Mouse (Mus musculus): ENCODE measurements around the gene Tcea2. TPM values are rescaled to one million over a fixed set of nuclear protein-coding genes. Genes with fewer than 3 reads are reported as not detected.
A peak's percentile ranks its signal among the peaks of the same experiment; 100 is the strongest.

Tcea2 gene
- polyA plus RNA-seq, 1 experiment from 2014 or later = 30.0 TPM

DNA sequence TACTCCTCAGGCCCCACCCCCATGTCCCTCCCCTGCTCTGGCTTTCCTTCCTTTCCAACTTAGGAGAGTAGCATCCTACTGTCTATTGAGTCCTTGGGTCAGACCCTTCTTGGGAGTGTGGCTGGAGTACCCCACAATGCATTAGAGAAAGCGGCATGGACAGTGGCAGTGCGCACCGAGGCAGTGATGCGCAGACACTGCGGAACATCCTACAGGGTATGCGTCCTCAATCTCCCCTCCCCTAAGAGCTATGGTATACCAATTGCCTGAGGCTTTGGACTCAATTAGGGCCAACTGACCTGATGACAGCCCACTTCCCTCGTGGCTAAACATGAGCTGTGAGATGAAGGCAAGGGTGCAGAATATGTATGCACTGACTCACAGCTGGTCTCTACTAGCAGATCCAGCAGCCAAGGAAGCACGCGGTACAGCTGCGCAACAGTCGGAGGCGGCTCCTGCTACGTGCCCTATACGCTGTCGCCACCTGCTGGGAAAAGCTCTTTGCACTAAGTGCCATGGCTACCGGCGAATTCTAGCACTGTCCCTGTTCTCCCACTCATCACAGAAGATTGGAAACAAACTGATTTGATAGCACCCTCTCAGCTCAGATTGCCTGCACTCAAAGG, 21.1 kb upstream of the Tcea2 start:
- peaks cover 37% of the 10 kb centered on the region for H3K36me3 ChIP-seq
- no peak overlapping the region for H3K4me3 ChIP-seq
- no peaks in the 10 kb centered on the region for H3K27me3 ChIP-seq (replicated peaks)
- 35% methylated on average over 17 of the region's 17 CpGs for WGBS
- peak; percentile 54 for ATAC-seq (ENCODE audit: low FRiP score, low read depth)
- no peaks in the 10 kb centered on the region for H3K9me3 ChIP-seq
- no peak overlapping the region for H3K27ac ChIP-seq
- H3K4me1 ChIP-seq = no peaks in the 10 kb centered on the region; the same call in 1 of the 2 replicates
- H3K9ac ChIP-seq = no peak overlapping the region
- H3K4me2 ChIP-seq (replicated peaks) = no peak overlapping the region

DNA sequence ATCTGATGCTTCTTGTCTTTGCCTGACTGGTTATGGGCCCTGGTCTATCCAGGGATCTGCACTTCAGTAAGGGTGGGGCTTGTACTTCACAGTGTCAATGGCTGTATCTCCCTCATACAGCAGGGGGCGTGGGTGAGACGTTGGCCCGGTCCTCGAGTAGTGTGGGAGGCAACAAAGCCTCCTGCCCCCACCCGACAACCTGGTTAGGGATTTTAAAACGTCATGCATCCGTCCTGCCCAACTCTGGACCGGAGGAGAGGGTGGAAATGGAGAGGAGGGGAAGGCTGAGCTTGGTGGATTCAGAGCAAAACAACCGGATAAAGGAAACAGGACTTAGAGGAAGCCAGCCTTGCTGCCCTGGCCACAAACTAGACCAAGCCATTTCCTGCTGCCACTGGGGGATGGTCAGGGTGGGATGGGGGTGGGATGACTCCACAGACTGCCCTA, 20.5 kb upstream of the Tcea2 start:
- WGBS = 12% methylated on average over 9 of the region's 9 CpGs
- Histone ChIP-seq H3K36me3 (peaks cover 34% of the 10 kb centered on the region), H3K4me2 (replicated peaks) (no peak overlapping the region), H3K9ac (no peak overlapping the region), H3K27me3 (replicated peaks) (no peaks in the 10 kb centered on the region), H3K4me3 (no peak overlapping the region), H3K27ac (no peak overlapping the region), H3K4me1 (no peaks in the 10 kb centered on the region; the same call in 1 of the 2 replicates), H3K9me3 (no peaks in the 10 kb centered on the region)
- ATAC-seq (ENCODE audit: low FRiP score, low read depth) = peak; percentile 85

DNA sequence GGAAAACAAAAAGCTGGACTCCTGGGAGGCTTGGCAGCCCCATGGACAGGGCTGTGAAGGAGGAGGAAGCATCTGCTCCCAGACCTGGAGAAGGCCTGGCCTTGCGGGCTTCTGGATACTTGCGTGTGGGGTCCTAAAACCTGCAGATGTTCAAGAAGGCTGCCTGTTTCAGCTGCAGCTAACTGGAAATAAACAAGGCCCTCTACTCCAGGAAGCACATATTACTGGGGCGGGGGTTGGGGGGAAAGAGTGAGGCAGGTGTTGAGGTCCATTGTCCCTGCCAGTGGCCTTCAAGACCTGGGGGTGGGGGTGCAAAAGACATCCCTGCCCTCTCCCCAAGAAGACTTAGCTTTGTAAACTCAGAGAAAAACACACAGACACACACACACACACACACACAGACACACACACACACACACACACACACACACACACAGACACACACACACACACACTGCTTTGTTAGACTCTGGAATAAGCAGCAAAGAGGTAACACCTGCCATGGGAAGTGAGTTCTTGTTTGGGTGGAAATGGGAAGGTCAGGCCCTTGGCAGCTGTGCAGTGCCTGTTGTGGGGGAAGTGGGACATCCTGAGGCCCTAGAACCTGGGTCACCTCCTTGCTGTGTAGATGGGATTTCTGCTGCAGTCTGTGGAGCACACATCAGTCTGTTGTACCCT, 17.4 kb upstream of the Tcea2 start:
- H3K4me3 ChIP-seq = no peak overlapping the region
- ATAC-seq (ENCODE audit: low FRiP score, low read depth) = no peak
- no peaks in the 10 kb centered on the region; the same call in 1 of the 2 replicates for H3K4me1 ChIP-seq
- no peak overlapping the region for H3K4me2 ChIP-seq (replicated peaks)
- WGBS = 87% methylated on average over 3 of the region's 3 CpGs
- no peak overlapping the region for H3K9ac ChIP-seq
- H3K27ac ChIP-seq = no peak overlapping the region
- H3K27me3 ChIP-seq (replicated peaks) = peaks cover 2% of the 10 kb centered on the region; the same call in 1 of the 2 replicates
- H3K36me3 ChIP-seq = 0 out of 2 replicates have a peak, but pooled peaks cover 5% of the 10 kb centered on the region
- no peaks in the 10 kb centered on the region for H3K9me3 ChIP-seq

DNA sequence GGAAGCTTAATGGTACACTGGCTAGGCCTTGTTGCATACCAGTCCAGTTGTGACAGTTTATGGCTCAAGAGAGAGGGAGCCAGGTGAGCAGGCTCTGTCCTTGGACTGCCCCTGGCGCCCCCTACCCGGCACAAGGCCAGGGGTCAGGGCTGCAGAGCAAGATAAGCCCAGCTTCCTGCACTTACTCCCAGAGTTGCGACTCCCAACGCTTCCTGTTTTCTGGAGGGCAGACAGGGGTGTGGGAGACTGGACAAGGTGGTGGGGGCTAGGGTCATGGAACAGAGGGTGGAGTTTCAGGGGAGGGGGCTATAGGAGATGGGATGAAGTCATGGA, 16.8 kb upstream of the Tcea2 start:
- Histone ChIP-seq H3K4me2 (replicated peaks) (no peak overlapping the region), H3K4me3 (no peak overlapping the region), H3K27ac (no peak overlapping the region), H3K9me3 (no peaks in the 10 kb centered on the region), H3K9ac (no peak overlapping the region), H3K36me3 (0 out of 2 replicates have a peak, but pooled peaks cover under 1% of the 10 kb centered on the region), H3K27me3 (replicated peaks) (peaks cover 6% of the 10 kb centered on the region; the same call in 1 of the 2 replicates), H3K4me1 (no peaks in the 10 kb centered on the region; the same call in 1 of the 2 replicates)
- WGBS = 34% methylated on average over 4 of the region's 4 CpGs
- ATAC-seq (ENCODE audit: low FRiP score, low read depth) = no peak

DNA sequence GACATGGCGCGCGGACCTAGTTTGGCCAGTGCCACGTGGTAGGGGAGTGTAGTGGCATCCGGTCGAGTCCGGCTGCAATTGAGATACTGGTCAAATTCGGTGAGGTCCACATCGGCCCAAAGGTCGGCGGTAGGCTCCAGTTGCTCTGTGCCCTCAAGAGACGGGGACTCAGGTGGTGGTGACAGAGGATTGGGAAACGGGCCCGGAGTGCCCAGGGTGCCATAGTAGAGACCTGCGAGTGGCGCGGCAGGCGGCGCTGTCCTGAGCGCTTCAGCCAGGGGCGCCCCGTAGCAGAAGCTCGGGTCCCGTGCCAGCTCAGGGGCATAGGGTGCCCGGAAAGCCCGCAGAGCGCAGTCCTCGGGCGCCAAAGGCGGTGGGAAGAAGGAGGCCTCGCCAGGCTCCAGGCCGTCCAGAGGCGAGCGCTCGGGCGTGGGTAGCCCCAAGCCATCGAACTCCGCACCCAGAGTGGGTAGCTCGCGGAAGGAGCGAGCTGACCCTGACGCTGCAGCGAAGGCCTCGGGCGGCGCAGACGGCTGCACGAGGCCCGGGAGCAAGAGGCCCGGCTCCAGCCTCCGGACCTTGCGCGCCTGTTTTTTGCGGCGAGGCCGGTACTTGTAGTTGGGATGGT, 9.7 kb upstream of the Tcea2 start:
- H3K9ac ChIP-seq = peak overlapping the region; percentile 34; the same call in 1 of the 2 replicates
- no peaks in the 10 kb centered on the region for H3K36me3 ChIP-seq
- no peaks in the 10 kb centered on the region for H3K9me3 ChIP-seq
- H3K27me3 ChIP-seq (replicated peaks) = peaks cover 65% of the 10 kb centered on the region
- peak overlapping the region; percentile 25 for H3K4me3 ChIP-seq
- H3K4me2 ChIP-seq (replicated peaks) = peak overlapping the region; percentile 63
- H3K4me1 ChIP-seq = peaks cover 25% of the 10 kb centered on the region
- H3K27ac ChIP-seq = no peak overlapping the region
- WGBS = 3% methylated on average over 56 of the region's 56 CpGs
- ATAC-seq (ENCODE audit: low FRiP score, low read depth) = no peak

DNA sequence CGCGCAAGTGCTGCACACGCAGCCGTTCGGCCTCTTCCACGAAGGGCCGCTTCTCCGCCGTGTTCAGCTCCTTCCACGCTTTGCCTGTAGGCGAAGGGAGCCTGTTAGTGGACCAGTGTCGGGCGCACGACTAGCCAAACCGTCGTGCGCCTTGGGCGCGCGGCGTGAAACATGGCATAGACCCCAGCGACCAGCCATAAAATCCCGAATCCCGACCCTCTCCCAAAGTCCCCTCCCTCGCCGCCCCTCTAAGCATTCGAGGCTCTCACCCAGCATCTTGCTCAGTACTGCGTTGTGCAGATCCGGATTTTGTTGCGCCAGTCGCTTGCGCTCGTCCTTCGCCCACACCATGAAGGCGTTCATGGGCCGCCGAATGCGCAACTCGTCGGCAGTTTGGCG, 9.2 kb upstream of the Tcea2 start:
- Histone ChIP-seq H3K9me3 (no peaks in the 10 kb centered on the region), H3K4me2 (replicated peaks) (peak overlapping the region; percentile 63), H3K4me1 (peaks cover 30% of the 10 kb centered on the region), H3K36me3 (no peaks in the 10 kb centered on the region), H3K27ac (no peak overlapping the region), H3K4me3 (peak overlapping the region; percentile 25), H3K9ac (peak overlapping the region; percentile 34; the same call in 1 of the 2 replicates), H3K27me3 (replicated peaks) (peaks cover 65% of the 10 kb centered on the region)
- WGBS = 1% methylated on average over 41 of the region's 41 CpGs
- ATAC-seq (ENCODE audit: low FRiP score, low read depth) = no peak

DNA sequence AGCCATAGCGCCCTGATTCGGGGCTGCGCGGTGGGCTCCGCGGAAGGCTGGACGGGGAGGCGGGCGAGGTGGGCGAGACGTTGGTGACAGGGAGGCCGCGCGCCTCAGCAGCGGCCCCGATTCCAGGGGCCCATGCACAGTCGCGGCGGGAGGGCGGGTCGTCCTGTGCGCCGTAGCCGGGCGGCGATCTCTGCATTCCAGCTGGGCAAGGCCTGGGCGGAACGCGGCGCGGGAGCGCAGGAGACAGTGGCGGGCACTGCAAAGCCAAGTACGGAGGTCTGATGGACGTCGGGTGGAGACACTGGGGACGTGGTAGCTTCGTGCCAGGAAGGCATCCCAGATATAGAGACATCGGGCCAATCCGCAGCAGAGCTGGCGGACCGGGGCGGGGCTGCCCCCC, 8.8 kb upstream of the Tcea2 start, which contains the start of gene Sox18:
TSS of gene Sox18 (minus strand) at position 315 of the 400 bp plus-strand sequence.
- no peak for ATAC-seq (ENCODE audit: low FRiP score, low read depth)
- peaks cover 33% of the 10 kb centered on the region for H3K4me1 ChIP-seq
- peaks cover 65% of the 10 kb centered on the region for H3K27me3 ChIP-seq (replicated peaks)
- peak within 1 kb of the TSS; percentile 25 for H3K4me3 ChIP-seq
- H3K9me3 ChIP-seq = no peaks in the 10 kb centered on the region
- H3K36me3 ChIP-seq = no peaks in the 10 kb centered on the region
- peak within 1 kb of the TSS; percentile 63 for H3K4me2 ChIP-seq (replicated peaks)
- peak within 1 kb of the TSS; percentile 34; the same call in 1 of the 2 replicates for H3K9ac ChIP-seq
- WGBS = under 1% methylated on average over 43 of the region's 43 CpGs
- H3K27ac ChIP-seq = no peak within 1 kb of the TSS

DNA sequence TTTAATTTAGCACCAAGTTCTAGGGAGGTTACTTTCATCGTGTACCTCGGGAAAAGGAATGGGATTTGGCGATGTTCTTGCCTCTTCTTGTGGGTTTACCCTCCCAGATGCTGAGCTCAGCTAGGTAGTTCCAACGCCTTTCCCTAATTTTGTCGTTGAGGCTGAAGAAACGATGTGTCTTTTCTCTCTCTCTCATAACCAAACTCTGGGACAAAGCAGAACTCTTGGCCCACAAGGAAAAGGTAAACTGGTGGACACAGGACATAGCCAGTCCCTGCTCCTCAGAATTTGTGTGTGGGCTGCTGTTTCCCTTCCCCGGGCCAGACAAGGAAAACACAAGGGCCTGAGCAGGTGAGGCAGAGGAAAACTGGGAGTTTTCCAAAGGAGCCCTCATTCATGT, 8.1 kb upstream of the Tcea2 start:
- peaks cover 65% of the 10 kb centered on the region for H3K27me3 ChIP-seq (replicated peaks)
- WGBS = 30% methylated on average over 7 of the region's 7 CpGs

DNA sequence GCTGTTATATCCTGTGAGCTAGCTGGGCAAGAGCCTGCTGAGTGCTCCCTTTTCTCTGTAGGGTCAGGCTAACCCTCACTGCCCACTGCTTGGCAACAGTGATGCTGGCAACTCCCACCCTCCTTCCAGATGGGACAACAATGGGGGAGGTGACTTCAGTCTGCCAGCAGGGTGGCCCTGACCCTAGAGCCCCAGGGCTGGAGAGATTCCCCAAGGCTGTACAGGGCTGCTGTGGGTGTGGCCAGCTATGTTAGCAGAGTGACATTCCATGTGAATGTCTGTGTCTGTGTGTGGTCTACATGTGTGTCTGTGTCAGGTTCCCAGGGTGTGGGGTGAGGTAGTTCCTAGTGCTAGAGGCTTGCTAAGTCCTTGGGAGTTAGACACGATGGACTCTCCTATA, 6.6 kb upstream of the Tcea2 start:
- WGBS = 49% methylated on average over 1 of the region's 1 CpGs
- no peak overlapping the region for H3K27ac ChIP-seq
- no peak overlapping the region for H3K4me3 ChIP-seq
- no peaks in the 10 kb centered on the region for H3K36me3 ChIP-seq
- peaks cover 36% of the 10 kb centered on the region for H3K4me1 ChIP-seq
- H3K9me3 ChIP-seq = no peaks in the 10 kb centered on the region
- no peak for ATAC-seq (ENCODE audit: low FRiP score, low read depth)
- no peak overlapping the region for H3K9ac ChIP-seq
- peaks cover 59% of the 10 kb centered on the region for H3K27me3 ChIP-seq (replicated peaks)
- no peak overlapping the region for H3K4me2 ChIP-seq (replicated peaks)

More for the DNA sequence above, 8.1 kb upstream of the Tcea2 start:
- H3K4me2 ChIP-seq (replicated peaks) = no peak overlapping the region
- H3K9me3 ChIP-seq = no peaks in the 10 kb centered on the region
- no peak overlapping the region for H3K27ac ChIP-seq
- no peak overlapping the region for H3K9ac ChIP-seq
- H3K4me3 ChIP-seq = no peak overlapping the region
- H3K36me3 ChIP-seq = no peaks in the 10 kb centered on the region
- ATAC-seq (ENCODE audit: low FRiP score, low read depth) = no peak
- peaks cover 35% of the 10 kb centered on the region for H3K4me1 ChIP-seq

DNA sequence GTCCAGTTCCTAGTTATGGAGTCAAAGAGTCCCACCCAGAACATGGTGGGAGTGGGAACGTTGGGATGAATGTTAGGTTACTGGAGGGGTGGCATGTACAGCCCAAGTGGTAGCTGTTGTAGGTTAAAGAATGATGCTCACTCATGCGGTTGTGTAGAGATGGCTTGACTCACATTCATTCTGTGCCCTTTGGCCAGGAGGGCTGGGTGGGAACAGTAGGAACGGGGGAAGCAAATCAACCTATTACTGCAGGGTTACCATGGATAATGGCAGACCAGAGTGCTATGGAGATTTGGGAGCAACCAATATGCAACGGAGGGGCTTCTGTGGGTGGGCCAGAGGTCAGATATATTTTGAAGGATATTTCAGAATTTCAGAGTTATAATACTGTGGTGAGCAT, 5.2 kb upstream of the Tcea2 start:
- Histone ChIP-seq H3K9ac (no peak overlapping the region), H3K36me3 (no peaks in the 10 kb centered on the region), H3K27me3 (replicated peaks) (peaks cover 46% of the 10 kb centered on the region), H3K9me3 (no peaks in the 10 kb centered on the region), H3K4me1 (peaks cover 36% of the 10 kb centered on the region), H3K27ac (no peak overlapping the region), H3K4me3 (no peak overlapping the region), H3K4me2 (replicated peaks) (no peak overlapping the region)
- WGBS = 81% methylated on average over 4 of the region's 4 CpGs
- no peak for ATAC-seq (ENCODE audit: low FRiP score, low read depth)

DNA sequence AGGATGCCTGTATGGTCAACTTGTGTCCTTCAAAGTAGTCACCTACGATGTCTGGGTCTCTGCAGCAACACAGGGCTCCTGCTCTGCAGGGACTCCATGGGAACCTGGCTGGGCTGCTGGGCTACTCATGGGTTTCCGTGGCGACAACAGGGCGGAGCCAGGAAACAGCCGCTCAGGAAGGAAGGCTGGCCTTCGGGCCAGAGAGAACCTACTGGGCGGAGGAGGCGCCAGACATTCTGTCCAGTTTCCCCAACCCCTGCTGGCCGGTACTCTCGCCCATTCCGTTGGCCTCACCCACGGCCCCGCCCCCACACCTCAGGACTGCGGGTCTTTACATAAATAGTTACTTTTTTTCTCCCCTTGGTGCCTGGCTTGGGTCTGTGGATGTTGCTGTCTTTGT, 4.7 kb upstream of the Tcea2 start:
- H3K4me1 ChIP-seq = peaks cover 33% of the 10 kb centered on the region
- H3K27ac ChIP-seq = no peak overlapping the region
- H3K4me3 ChIP-seq = no peak overlapping the region
- H3K36me3 ChIP-seq = no peaks in the 10 kb centered on the region
- H3K9me3 ChIP-seq = no peaks in the 10 kb centered on the region
- peak overlapping the region; percentile 36 for H3K4me2 ChIP-seq (replicated peaks)
- ATAC-seq (ENCODE audit: low FRiP score, low read depth) = no peak
- WGBS = 2% methylated on average over 14 of the region's 14 CpGs
- peaks cover 41% of the 10 kb centered on the region for H3K27me3 ChIP-seq (replicated peaks)
- H3K9ac ChIP-seq = no peak overlapping the region

DNA sequence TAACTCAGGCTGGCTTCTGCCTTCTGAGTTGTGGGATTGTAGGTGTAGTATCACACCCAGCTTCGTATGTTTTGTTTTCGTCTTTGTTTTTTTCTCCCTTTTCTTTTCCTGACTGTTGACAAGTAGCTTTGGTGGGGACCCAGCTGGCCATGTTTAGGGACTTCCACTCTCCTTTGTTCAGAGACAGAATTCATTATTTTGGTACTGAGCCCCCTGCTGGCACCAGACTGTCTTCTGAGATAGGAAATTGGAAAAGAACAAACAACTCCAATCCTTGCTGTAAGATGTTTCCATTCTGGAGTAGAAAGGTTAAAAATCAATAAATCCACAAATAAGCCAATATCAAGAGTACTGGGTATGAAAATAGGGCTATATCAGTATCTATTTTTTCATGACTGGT, 3.7 kb upstream of the Tcea2 start:
- WGBS = 43% methylated on average over 2 of the region's 2 CpGs
- Histone ChIP-seq H3K27ac (no peak overlapping the region), H3K36me3 (no peaks in the 10 kb centered on the region), H3K4me2 (replicated peaks) (no peak overlapping the region), H3K4me1 (peaks cover 32% of the 10 kb centered on the region), H3K27me3 (replicated peaks) (peaks cover 31% of the 10 kb centered on the region), H3K9ac (no peak overlapping the region), H3K4me3 (no peak overlapping the region), H3K9me3 (no peaks in the 10 kb centered on the region)
- ATAC-seq (ENCODE audit: low FRiP score, low read depth) = no peak

Measured in neural tube, embryonic 12.5 days (tissue).